Mouse (Mus musculus): ENCODE results near the gene Tspan31. TPM values are rescaled to one million over a fixed set of nuclear protein-coding genes. Genes with fewer than 3 reads are reported as not detected.

The Tspan31 gene
- polyA plus RNA-seq (2015; fragmentation: Nextera tagmentation; extraction: Ambion mirVana) = 157 and 171 TPM in 2 replicates

DNA sequence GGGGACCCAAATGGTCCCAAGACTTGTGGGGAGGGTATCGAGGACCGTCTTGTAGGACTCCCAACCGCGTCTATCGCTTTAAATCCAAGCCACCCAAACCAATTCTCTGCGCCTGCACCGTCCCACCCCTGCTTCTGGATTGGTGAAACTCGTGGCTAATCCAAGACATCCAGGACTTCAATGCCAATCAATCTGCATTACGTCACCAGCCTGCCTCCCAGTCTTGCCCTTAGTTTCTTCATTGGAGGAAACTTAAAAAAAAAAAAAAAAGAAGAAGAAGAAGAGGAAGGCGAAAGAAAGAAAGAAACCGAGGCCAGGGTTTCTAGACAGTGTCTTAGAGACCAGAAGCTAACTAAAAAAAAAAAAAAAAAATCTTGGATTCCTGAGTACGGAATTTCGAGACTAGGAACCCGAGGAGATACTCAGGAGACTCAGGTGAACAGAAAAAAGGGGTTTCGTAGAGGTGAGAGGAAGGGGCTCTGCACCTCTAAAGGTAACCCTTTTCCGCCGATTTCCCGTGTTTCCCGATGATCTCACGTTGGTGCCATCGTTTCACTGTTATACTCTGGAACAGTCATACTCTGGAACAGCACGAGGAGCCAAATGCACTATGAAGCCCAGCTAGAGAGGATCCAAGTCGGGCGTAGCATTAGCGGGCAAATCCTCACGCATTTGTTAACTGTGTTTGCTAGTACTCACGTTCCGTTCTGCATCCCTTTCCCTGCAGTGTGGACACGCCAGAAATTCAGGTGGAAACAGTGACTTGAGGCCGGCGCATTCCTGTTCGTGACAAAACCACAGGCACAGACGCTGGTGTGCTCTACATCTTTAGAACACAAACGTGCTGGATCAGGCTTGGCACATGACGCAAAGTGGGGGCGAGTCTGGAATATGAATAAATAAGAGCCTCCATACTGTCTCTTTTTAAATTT is at the start of gene Tspan31:
TSS of gene Tspan31 (minus strand) at position 75 of the 932 bp plus-strand sequence.
- TF ChIP-seq CTCF (IDR thresholded peaks at IDR 0.05; ENCODE audit: low read depth) = no peak
- Histone ChIP-seq H3K4me1 (replicated peaks; ENCODE audit: insufficient read depth, low read length) (peaks cover 16% of the 10 kb centered on the region; the same call in 1 of the 2 replicates), H3K36me3 (ENCODE audit: insufficient read depth, low read length) (peaks cover 29% of the 10 kb centered on the region), H3K9ac (ENCODE audit: low read depth, low read length) (peak within 1 kb of the TSS; percentile 71), H3K9me3 (replicated peaks; ENCODE audit: low read length) (no peaks in the 10 kb centered on the region), H3K4me2 (ENCODE audit: low read length) (peak within 1 kb of the TSS; percentile 73), H3K27me3 (ENCODE audit: insufficient read depth, low read length) (no peaks in the 10 kb centered on the region), H3K27ac (peak within 1 kb of the TSS; percentile 91), H3K4me3 (replicated peaks; ENCODE audit: low read depth, low read length) (peak within 1 kb of the TSS; percentile 72)
- peak; percentile 83 for ATAC-seq (replicated peaks; ENCODE audit: low FRiP score, low read depth)
- WGBS = 2% methylated on average over 36 of the region's 36 CpGs
- peak; percentile 99 for DNase-seq (ENCODE audit: low spot score)

DNA sequence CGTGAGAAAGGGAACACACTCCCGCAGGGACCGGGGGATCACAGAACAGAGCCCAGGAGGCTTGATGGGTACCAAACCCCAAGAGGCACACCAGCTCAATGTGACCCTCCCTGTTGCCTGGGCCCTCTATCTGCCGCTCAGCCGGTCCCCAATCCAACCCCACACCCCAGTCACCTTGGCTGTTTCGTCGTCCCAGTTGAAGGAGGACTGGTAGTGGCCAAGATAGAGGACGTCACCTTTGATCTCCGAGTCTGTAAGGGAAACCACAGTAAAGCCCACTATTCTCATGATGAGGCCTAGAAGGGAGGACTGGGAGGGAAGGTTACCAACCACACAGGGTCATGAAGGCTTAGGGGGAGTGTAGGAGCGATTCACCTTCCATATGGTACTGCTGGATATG is 49.2 kb upstream of the Tspan31 start:
- H3K27me3 ChIP-seq (ENCODE audit: insufficient read depth, low read length) = no peaks in the 10 kb centered on the region
- no peak overlapping the region for H3K27ac ChIP-seq
- peaks cover 5% of the 10 kb centered on the region; the same call in 1 of the 2 replicates for H3K4me1 ChIP-seq (replicated peaks; ENCODE audit: insufficient read depth, low read length)
- no peak for TF ChIP-seq CTCF (IDR thresholded peaks at IDR 0.05; ENCODE audit: low read depth)
- H3K9me3 ChIP-seq (replicated peaks; ENCODE audit: low read length) = no peaks in the 10 kb centered on the region
- H3K4me2 ChIP-seq (ENCODE audit: low read length) = no peak overlapping the region
- peaks cover 23% of the 10 kb centered on the region; the same call in 1 of the 2 replicates for H3K36me3 ChIP-seq (ENCODE audit: insufficient read depth, low read length)
- ATAC-seq (replicated peaks; ENCODE audit: low FRiP score, low read depth) (no peak), DNase-seq (ENCODE audit: low spot score) (no peak)
- H3K9ac ChIP-seq (ENCODE audit: low read depth, low read length) = no peak overlapping the region
- WGBS = 81% methylated on average over 10 of the region's 10 CpGs
- no peak overlapping the region for H3K4me3 ChIP-seq (replicated peaks; ENCODE audit: low read depth, low read length)

DNA sequence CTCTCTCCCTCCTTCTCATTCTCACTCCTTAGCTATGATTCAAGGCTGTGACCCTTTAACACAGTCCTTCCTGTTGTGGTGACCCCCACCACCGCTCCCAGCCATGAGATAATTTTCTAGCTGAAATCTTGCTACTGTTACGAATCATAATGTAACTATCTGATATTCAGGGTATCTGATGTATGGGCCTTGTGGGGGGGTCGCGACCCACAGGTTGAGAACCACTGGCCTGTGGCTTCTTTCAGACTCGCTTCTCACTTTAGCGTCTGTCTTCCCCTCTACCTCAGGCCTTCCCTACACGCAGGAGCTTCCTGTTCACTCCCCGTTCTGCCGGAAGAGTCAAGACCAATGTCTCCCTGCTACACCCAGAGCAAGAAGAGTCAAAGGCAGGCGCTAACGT is 48.4 kb upstream of the Tspan31 start:
- no peak for TF ChIP-seq CTCF (IDR thresholded peaks at IDR 0.05; ENCODE audit: low read depth)
- ATAC-seq (replicated peaks; ENCODE audit: low FRiP score, low read depth) (no peak), DNase-seq (ENCODE audit: low spot score) (no peak)
- H3K27me3 ChIP-seq (ENCODE audit: insufficient read depth, low read length) = no peaks in the 10 kb centered on the region
- no peak overlapping the region for H3K4me2 ChIP-seq (ENCODE audit: low read length)
- WGBS = 91% methylated on average over 11 of the region's 11 CpGs
- H3K9me3 ChIP-seq (replicated peaks; ENCODE audit: low read length) = no peaks in the 10 kb centered on the region
- H3K9ac ChIP-seq (ENCODE audit: low read depth, low read length) = no peak overlapping the region
- no peak overlapping the region for H3K4me3 ChIP-seq (replicated peaks; ENCODE audit: low read depth, low read length)
- H3K27ac ChIP-seq = no peak overlapping the region
- peaks cover 5% of the 10 kb centered on the region; the same call in 1 of the 2 replicates for H3K4me1 ChIP-seq (replicated peaks; ENCODE audit: insufficient read depth, low read length)
- peaks cover 23% of the 10 kb centered on the region; the same call in 1 of the 2 replicates for H3K36me3 ChIP-seq (ENCODE audit: insufficient read depth, low read length)

DNA sequence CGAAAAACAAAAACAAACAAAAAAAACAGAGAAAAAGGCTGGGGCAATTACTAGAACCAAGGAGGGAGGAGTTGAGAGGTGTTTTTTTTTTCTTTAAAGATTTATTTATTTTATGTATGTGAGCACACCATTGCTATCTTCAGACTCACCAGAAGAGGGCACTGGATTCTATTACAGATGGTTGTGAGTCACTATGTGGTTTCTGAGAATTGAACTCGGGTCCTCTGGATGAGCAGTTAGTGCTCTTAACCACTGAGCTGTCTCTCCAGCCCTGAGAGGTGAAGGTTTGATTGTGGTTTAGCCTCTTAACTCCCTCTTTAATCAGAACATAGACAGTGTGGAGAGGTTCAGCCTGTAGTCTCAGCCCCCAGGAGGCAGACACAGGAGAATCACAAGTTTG is 45.0 kb upstream of the Tspan31 start:
- WGBS = 79% methylated on average over 2 of the region's 2 CpGs
- H3K36me3 ChIP-seq (ENCODE audit: insufficient read depth, low read length) = peaks cover 26% of the 10 kb centered on the region; the same call in 1 of the 2 replicates
- H3K9ac ChIP-seq (ENCODE audit: low read depth, low read length) = no peak overlapping the region
- ATAC-seq (replicated peaks; ENCODE audit: low FRiP score, low read depth) = no peak
- no peaks in the 10 kb centered on the region; the same call in 1 of the 2 replicates for H3K4me1 ChIP-seq (replicated peaks; ENCODE audit: insufficient read depth, low read length)
- no peaks in the 10 kb centered on the region for H3K27me3 ChIP-seq (ENCODE audit: insufficient read depth, low read length)
- H3K27ac ChIP-seq = no peak overlapping the region
- H3K4me3 ChIP-seq (replicated peaks; ENCODE audit: low read depth, low read length) = no peak overlapping the region
- peak; percentile 46; the same call in 1 of the 2 replicates for TF ChIP-seq CTCF (IDR thresholded peaks at IDR 0.05; ENCODE audit: low read depth)
- no peak overlapping the region for H3K4me2 ChIP-seq (ENCODE audit: low read length)
- no peak for DNase-seq (ENCODE audit: low spot score)
- H3K9me3 ChIP-seq (replicated peaks; ENCODE audit: low read length) = no peaks in the 10 kb centered on the region

DNA sequence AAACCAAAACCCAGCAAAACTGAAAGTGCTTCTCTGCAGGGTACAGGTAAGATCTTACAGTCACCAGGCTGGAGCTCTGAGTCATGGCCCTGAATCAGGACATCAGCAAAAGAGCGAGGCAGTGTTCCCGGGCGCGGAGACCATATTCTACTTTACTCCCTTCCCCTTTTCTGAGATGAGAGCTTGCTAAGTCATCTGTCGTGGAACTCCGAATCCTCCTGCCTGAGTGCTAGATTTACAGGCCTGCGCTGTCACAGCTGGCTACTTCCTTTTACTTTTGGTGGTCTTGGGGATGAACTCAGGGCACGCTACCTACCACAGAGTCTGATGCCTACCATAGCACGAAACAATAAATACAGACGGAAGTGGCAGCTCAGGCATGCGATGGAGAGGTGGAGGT is 44.3 kb upstream of the Tspan31 start:
- no peak for DNase-seq (ENCODE audit: low spot score)
- WGBS = 83% methylated on average over 11 of the region's 11 CpGs
- Histone ChIP-seq H3K9me3 (replicated peaks; ENCODE audit: low read length) (no peaks in the 10 kb centered on the region), H3K9ac (ENCODE audit: low read depth, low read length) (no peak overlapping the region), H3K4me3 (replicated peaks; ENCODE audit: low read depth, low read length) (no peak overlapping the region), H3K27me3 (ENCODE audit: insufficient read depth, low read length) (no peaks in the 10 kb centered on the region), H3K36me3 (ENCODE audit: insufficient read depth, low read length) (peaks cover 26% of the 10 kb centered on the region; the same call in 1 of the 2 replicates), H3K4me1 (replicated peaks; ENCODE audit: insufficient read depth, low read length) (no peaks in the 10 kb centered on the region), H3K27ac (no peak overlapping the region), H3K4me2 (ENCODE audit: low read length) (no peak overlapping the region)
- TF ChIP-seq CTCF (IDR thresholded peaks at IDR 0.05; ENCODE audit: low read depth) = no peak
- ATAC-seq (replicated peaks; ENCODE audit: low FRiP score, low read depth) = no peak

DNA sequence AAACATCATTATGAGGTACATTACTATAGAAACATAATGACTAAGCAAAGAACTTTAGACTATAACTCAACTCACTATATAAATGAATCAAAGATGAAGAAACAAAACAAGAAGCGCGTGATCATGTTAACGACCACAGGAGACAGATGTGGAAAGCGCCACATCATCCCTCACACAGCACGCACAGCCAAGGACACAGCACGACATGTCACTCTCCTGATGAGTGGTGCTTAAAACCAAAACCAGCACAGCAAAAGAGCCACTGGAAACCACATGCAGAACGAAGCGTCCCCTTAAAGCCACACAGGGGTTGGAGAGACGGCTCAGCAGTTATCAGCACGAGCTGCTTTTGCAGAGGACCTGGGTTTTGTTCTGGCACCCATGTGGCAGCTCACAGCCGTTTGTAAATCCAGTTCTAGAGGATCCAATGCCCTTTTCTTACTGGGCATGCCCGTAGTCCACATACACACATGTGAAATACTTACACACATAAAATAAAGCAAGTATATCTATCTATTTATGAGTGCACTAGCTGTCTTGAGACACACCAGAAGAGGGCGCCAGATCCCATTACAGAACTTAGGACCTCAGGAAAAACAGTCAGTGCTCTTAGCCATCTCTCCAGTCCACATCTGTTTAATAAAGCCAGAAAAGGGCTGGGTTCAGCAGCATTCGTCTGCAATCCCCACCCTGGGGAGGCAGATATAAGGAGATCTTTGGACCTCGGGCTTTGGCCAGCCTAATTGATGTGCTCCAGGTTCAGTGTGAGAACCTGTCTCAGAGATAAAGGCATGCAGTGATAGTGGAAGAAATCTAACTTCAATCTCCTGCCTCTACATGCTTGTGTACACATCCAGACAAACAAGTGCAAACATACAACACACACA is 41.2 kb upstream of the Tspan31 start:
- no peaks in the 10 kb centered on the region for H3K27me3 ChIP-seq (ENCODE audit: insufficient read depth, low read length)
- no peak overlapping the region for H3K27ac ChIP-seq
- no peak for ATAC-seq (replicated peaks; ENCODE audit: low FRiP score, low read depth)
- no peak overlapping the region for H3K4me2 ChIP-seq (ENCODE audit: low read length)
- H3K9ac ChIP-seq (ENCODE audit: low read depth, low read length) = no peak overlapping the region
- TF ChIP-seq CTCF (IDR thresholded peaks at IDR 0.05; ENCODE audit: low read depth) = peak; percentile 43
- no peaks in the 10 kb centered on the region for H3K9me3 ChIP-seq (replicated peaks; ENCODE audit: low read length)
- H3K36me3 ChIP-seq (ENCODE audit: insufficient read depth, low read length) = 0 out of 2 replicates have a peak, but pooled peaks cover 8% of the 10 kb centered on the region
- DNase-seq (ENCODE audit: low spot score) = no peak
- H3K4me3 ChIP-seq (replicated peaks; ENCODE audit: low read depth, low read length) = no peak overlapping the region
- H3K4me1 ChIP-seq (replicated peaks; ENCODE audit: insufficient read depth, low read length) = no peaks in the 10 kb centered on the region
- 90% methylated on average over 15 of the region's 15 CpGs for WGBS
